Mouse (Mus musculus) heart, adult 2 months (tissue): ENCODE measurements around the gene Sec14l4.
A peak's percentile ranks its signal among the peaks of the same experiment; 100 is the strongest.

Experiments used
- CTCF ChIP-seq: fragments of 200-600 bp; IDR thresholded peaks from 2 replicates; pipeline ENCODE4 v1.8.1; 2022; ENCODE audit warnings: antibody characterized with exemption, mild to moderate bottlenecking, moderate library complexity
- EP300 ChIP-seq: fragments of 200-500 bp; IDR thresholded peaks from 2 replicates; pipeline ENCODE4 v1.6.1; 2011; ENCODE audit warnings: low read depth, low read length, control low read depth; ENCODE audit not compliant: insufficient read depth

- TF ChIP-seq CTCF, result no peak
- peak; percentile 91 for TF ChIP-seq EP300
These were observed 65.1 kb downstream of the Sec14l4 start for GRCm38 (mm10) chr11:4096054-4096984.
